Mouse (Mus musculus): ENCODE measurements around the gene Rnasek.

- TF ChIP-seq CTCF (conservative IDR thresholded peaks at IDR 0.05; ENCODE audit: insufficient read depth, insufficient read length, low read depth, low read length), result no peak
- no peak for TF ChIP-seq POLR2A (IDR thresholded peaks at IDR 0.05; ENCODE audit: low read depth, low read length)
Observed at GRCm38 (mm10) chr11:70191188-70191587, 48.5 kb downstream of the Rnasek start.
